Mouse (Mus musculus) inflammation-experienced regulatory T-cells, adult 6 months (primary cell): ENCODE measurements around the gene Fam198b. TPM values are rescaled to one million over a fixed set of nuclear protein-coding genes. Genes with fewer than 3 reads are reported as not detected.

ENCODE experiments used
- ATAC-seq: one replicate; pipeline ENCODE4 v1.8.0; 2017
- polyA plus RNA-seq, 3 experiments: library from polyadenylated mRNA; unstranded; fragments of 100-300 nt; shearing (Covaris generic); gene quantifications; one replicate each; pipeline ENCODE4 v1.2.1; 2017

The Fam198b gene
- under 1 TPM in 1 of 3 experiments, not detected in 2; 0.26 TPM for polyA plus RNA-seq

DNA sequence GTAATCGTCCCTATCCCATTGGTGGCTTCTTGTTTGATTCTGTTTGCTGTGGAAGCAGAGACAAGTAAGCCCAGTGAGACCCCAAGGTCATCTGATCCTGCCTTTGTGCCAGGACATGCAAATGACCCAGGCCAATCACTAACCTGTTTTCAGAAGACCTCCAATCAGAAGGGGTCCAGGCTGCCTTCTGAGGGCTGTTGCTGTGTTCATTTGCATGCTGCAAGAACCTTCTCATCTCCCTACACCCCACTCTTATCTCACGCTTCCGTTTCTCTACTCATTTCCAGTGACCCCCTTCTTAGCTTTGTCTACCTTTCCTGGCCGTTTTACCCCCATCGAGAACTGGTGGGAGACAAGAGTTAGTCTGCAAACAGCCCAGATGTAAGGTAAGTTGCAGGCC lies at the start of gene Fam198b:
Gene Fam198b (plus strand): TSS at position 229 of the 400 bp plus-strand sequence.
- no peak for ATAC-seq

DNA sequence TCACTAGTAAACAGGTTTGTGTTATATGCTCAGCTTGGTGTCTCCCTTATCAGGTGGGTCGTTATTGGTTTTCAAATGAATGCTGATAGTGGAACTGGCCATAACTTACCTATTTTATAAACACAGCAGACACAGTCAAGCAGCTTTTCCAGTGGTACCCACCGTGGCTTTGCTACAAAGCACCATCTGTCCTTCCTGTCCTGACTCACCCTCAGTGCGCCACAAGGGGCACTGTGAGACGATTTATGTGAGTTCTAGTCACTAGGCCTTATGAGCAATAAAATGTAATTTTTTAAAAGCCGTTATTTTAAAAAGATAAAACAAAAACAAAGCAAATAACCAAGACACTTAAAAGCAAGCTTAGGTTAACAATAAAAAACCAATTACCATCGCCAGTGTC lies 45.6 kb upstream of the Fam198b start:
- ATAC-seq: no peak

DNA sequence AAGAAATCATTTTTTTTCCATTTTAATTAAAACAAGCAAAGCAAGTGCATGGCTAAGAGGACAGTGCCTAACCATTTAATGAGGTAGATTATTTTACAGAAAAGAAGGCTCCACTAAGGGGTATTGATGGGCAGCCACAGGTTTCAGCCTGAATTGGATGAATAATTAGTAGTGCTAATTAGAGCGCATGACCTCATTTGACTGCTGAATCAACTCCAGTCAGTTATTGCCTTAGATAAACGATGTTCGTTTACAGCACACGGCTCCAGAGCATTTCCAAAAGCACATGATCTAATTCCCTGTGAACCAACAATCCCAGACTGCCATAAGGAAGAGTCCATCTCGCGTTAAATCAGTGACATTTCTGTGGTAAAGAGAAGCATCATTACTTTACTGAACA lies 42.9 kb upstream of the Fam198b start:
- ATAC-seq: no peak

- ATAC-seq: peak; percentile 80
Measured at GRCm38 (mm10) chr3:79842165-79842564, 42.2 kb upstream of the Fam198b start.

- peak; percentile 89 for ATAC-seq
Measured at GRCm38 (mm10) chr3:79842616-79843016, 41.7 kb upstream of the Fam198b start.

DNA sequence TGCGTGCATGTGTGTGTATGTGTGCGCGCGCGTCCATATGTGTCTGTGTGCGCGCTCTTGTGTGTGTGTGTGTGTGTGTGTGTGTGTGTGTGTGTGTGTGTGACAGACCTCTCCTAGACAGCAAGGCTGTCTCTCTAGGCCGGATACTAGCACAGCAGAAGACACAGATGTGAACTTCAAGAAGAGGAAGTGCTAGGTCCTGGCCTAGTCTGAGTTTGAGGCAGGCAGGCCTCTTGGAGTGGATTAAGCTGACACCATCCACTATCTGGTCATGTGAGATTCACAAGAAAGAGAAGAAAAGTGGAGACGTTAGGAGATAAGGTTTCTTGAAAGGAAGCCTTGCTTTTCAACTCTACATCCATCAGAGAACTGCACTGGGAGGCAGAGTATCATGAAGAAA lies 40.3 kb upstream of the Fam198b start:
- ATAC-seq: no peak

GRCm38 (mm10) chr3:79846633-79847032 lies 37.7 kb upstream of the Fam198b start:
- no peak for ATAC-seq

GRCm38 (mm10) chr3:79848841-79849240 lies 35.5 kb upstream of the Fam198b start:
- no peak for ATAC-seq

DNA sequence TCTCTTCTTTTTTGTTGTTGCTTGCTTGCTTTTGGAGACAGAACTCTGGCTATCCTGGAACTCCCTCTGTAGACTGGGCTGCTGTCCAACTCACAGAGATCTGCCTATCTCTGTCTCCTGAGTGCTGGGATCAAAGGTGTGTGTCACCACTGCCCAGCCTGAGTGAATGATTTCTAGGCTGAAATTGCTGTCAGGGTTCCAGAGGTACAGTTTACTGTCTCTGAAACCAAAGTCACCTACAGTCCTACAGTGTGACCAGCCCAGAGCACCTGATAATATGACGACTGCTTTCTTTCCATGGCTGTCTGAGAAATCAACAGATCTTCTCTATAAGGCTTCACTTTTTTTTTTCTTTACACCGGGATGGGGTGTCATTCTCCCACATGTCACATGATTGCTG lies 34.7 kb upstream of the Fam198b start:
- ATAC-seq: no peak

GRCm38 (mm10) chr3:79850656-79851055 lies 33.7 kb upstream of the Fam198b start:
- no peak for ATAC-seq

GRCm38 (mm10) chr3:79852108-79852507 lies 32.2 kb upstream of the Fam198b start:
- ATAC-seq: no peak

DNA sequence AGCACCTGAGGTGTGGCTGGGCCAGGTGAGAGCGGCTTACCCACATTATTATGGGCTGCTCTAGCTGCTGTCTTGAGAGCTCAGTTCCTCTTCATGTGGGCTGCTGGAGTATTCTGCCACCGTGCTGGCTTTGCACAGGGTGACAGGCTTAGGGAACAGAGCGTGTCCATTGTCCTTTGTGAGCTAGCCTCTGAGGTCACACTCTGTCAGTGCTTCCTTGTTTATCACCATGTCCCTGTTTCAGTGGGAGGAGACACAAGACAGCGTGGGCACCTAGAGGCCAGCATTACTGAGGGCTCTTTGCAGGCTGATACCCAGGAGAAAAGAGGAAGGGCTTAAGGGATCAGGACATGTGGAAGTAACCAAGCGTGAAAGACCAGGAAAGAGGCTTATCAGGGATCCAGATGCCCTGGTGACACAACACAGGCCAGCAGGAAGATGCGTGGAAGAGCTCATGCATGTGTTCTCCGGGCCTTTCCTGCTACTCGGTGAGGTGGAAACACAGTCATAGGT lies 31.6 kb upstream of the Fam198b start, which contains the start of gene Tmem144:
Gene Tmem144 (minus strand): TSS at position 120 of the 513 bp plus-strand sequence.
- no peak for ATAC-seq

DNA sequence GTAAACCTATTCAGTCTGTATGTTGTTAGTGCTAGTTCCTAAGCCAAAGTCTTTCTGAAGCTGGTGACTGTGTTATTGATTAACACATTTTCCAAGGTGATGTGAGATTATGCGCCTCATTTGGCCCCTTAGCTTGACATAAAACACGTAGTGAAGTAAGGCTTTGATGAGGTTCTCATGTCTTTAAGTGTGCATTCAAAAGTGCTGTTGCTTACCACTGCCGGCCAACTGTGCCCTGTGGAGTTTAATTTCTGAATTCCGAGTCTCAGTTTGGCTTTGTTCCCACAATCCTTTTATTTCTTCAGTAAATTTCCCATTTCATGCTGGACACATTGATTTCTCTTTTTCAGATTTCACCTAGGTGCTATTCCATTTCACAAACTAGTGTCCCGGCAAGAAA lies 26.6 kb upstream of the Fam198b start:
- ATAC-seq: no peak

GRCm38 (mm10) chr3:79858221-79858620 lies 26.1 kb upstream of the Fam198b start:
- ATAC-seq: no peak

- no peak for ATAC-seq
Measured at GRCm38 (mm10) chr3:79864824-79865223, 19.5 kb upstream of the Fam198b start.

GRCm38 (mm10) chr3:79866089-79866488 lies 18.2 kb upstream of the Fam198b start:
- no peak for ATAC-seq

- no peak for ATAC-seq
Measured at GRCm38 (mm10) chr3:79866526-79866925, 17.8 kb upstream of the Fam198b start.

GRCm38 (mm10) chr3:79867121-79867709 lies 17.1 kb upstream of the Fam198b start:
- no peak for ATAC-seq

DNA sequence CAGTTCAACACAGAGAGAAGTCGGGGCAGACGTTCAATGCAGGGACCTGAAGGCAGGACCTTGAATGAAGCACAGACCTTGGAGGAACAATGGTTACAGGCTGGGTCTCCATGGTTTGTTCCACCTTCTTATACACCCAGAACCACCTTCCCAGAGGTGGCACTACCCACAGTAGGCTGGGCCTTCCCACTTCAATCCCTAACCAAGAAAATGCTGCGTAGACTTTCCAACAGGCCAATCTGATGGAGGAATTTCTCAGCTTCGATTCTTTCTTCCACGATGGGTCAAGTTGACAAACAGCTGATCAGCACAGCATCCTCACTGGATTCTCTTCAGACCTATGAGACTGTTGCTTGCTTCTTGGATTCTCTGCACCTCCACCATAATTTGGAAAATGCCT lies 8.9 kb upstream of the Fam198b start:
- no peak for ATAC-seq

DNA sequence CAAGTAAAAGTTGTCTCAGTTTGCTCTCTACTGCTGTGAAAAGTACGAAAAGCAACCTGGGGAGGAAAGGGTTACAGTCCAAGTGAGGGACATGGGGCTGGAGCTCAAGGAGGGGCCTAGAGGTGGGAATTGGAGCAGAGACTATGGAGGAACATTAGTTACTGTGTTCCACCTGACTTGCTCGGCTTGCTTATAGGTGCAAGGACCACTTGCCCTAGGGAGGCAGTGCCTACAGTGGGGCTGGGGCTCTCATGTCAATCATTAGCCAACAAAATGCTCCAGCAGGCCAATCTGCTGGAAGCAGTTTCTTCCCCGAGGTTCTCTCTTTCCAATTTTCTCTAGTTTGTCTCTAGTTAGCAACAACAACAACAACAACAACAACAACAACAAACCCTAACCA lies 6.0 kb upstream of the Fam198b start:
- no peak for ATAC-seq

- no peak for ATAC-seq
Measured at GRCm38 (mm10) chr3:79879246-79879645, 5.1 kb upstream of the Fam198b start.

DNA sequence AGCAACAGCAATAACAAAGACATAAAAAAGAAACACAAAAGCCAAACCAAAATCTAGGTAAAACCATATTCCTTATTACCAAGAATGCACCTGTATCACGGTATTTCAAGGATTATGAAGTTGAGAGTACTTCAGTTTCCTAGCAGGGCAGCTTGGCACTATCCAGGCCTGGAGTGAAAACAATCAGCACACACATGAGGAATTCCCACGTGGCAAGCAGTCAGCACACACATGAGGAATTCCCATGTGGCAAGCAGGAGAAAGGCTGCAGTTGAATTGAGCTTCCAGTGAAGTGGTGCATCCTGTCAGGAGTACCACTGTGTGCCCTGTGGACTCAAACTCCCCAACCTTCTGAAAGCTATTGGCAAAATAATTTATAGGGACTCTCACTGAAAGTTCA lies 2.7 kb upstream of the Fam198b start:
- ATAC-seq: no peak

DNA sequence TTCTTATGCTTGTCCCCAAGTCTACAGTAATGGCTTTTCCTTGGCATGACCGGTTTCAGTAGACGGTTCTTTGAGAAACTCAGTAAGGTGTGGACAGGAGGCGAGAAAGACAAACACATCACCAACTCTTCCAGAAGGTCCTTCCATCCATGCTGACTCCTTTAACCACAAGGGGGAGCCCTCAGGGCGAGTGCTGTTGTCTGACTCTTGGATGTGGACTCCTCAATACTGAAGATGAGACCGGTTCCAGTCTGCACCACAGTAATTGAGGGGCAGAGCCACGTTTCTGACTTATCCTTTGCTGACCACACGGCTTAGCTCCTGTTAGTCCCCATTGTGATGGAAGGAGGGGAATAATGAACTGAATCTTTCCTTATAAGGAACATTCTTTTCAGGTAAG lies 1.2 kb upstream of the Fam198b start:
- ATAC-seq: no peak

DNA sequence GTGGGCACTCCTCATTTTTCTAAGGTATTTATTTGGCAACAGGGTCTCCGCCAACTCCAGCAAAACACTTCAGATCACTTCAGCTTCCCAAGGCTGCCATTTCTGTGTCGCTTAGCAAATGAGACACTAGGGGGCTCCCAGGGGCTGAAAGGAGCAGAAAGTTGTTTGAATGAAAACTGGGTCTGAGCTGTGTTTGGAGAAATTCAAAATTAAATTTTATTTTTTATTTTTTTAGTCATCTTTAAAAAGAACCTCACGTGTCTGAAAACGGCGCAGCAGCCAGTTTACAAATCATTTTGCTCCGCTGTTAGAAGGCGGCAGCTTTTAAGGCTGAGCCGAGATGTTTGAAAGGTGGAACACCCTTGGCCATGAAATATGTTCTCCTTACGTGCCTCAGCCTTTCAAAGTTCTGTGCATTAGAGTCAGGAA lies 442 bp downstream of the Fam198b start:
- no peak for ATAC-seq
